Mouse (Mus musculus) induced T-regulatory cell, adult 2 months (primary cell): ENCODE measurements around the gene Runx3.

Experiments
- DNase-seq: peaks from one replicate; pipeline ENCODE4 v3.0.0-alpha.2; 2012; ENCODE audit warnings: low read depth

Gene Runx3

DNA sequence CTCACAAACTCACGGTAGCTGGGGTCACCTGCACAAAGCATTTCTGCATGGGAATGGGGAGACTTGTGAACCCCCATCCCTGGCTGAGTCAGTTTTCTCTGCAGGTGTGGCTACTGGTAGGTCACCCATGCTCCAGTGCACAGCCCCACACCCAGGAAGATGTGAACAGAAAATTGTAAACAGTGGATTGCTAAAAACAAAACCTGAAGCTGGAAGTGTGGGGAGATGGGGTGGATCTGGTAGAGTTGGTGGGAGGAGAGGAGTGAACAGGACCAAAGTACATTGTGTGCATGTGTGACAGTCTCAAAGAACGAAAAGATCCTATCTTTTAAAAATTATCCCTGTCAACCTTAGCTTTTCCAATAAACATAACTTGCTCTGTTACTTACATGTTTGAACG, 100.2 kb downstream of the Runx3 start:
- DNase-seq, result no peak

GRCm38 (mm10) chr4:135221632-135222407, 101.4 kb downstream of the Runx3 start:
- no peak for DNase-seq

GRCm38 (mm10) chr4:135223808-135224207, 103.4 kb downstream of the Runx3 start:
- DNase-seq, result no peak

DNA sequence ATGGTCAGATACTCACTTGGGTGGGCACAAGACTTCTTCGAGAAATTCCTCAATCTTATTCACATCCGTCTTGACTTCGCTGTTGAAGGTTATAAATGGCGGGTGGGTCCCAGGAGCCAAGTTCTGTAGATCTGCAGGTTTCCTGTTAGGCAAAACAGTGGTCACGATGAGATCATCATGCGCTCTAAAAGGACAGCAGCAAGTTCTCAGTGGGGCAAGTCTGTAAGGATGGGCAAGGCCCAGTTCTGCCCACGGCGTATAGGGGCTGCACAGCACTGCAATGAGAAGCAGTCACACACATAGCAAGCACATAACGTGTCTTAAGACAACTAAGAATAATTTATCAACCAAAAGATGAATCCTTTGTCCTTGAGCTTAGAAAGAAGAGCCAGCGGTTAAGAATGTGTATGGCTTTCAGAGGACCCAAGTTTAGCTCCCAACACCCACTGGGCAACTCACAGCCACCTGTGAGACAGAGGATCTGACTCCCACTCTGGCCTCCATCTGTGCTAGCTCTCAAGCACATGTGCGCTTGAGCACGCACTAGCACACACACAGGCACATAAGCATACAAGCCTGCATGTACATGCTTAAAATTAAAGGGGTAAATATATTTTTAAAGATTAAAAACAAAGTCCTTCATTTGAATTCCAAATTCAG, 105.7 kb downstream of the Runx3 start:
- no peak for DNase-seq
